In the genomic region with DNA sequence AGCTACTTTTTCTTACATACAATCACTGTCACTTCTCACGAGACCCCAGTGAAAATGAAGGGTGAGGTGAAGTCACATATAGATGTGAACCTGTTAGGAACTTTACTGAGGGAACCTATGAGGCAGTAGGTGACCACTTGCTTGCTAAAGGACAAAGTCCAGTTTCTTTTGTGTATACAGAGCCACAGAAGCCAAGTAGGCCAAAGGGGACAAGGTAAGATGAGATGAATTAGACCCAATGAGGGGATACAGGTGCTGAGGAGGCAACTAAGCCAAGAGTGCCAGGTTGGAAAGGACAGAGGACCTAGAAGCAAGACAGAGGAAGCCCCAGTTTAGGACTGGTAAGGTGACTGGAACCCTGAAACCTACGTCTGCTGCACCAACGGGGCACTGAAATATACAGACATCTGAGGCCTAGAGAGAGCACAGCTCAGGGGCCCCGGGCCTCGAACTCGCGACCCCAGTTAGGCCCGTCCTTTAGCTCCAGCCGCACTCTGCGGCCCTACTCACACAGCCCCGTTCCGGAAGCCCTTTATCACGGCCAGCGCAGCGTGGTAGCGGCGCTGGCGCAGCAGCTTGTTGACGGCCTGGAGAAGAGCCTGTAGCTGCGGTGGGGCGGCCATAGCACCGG, we compare ENCODE assay signal across 8 mouse cellular contexts. TPM values are rescaled to one million over a fixed set of nuclear protein-coding genes. Genes with fewer than 3 reads are reported as not detected.
DNase-seq lines count a peak whose midpoint lies in the region; ATAC-seq and TF ChIP-seq lines count a peak whose summit lies in the region.

No protein-coding gene starts in this region.

- intact Hi-C loops in left cerebral cortex, postnatal 36 days (cut with DNase I), result no loop called here

- WGBS in spleen, adult 2 months, result 4% methylated on average over 22 of the region's 22 CpGs
- 19% methylated on average over 22 of the region's 22 CpGs for WGBS in forebrain, embryonic 13.5 days
- WGBS in limb, embryonic 11.5 days, result 21% methylated on average over 22 of the region's 22 CpGs
- WGBS in stomach, embryonic 15.5 days, result 14% methylated on average over 22 of the region's 22 CpGs

- TF ChIP-seq CTCF in spleen, adult 2 months (IDR thresholded peaks at IDR 0.05; ENCODE audit: extremely low read depth, insufficient read depth, insufficient read length, insufficient replicate concordance), result no peak

- peak overlapping the region; percentile 83 for H3K27ac ChIP-seq in spleen, adult 2 months (ENCODE audit: insufficient read depth, low read length)
- no peak overlapping the region for H3K27ac ChIP-seq in forebrain, embryonic 13.5 days
- H3K27ac ChIP-seq in limb, embryonic 11.5 days (replicated peaks; ENCODE audit: low read depth, low read length), result no peak overlapping the region
- H3K27ac ChIP-seq in stomach, embryonic 15.5 days, result peak overlapping the region; percentile 58

- peak overlapping the region; percentile 87 for H3K4me3 ChIP-seq in spleen, adult 2 months (ENCODE audit: extremely low read depth, insufficient read depth, insufficient read length)
- H3K4me3 ChIP-seq in forebrain, embryonic 13.5 days, result peak overlapping the region; percentile 67
- peak overlapping the region; percentile 75 for H3K4me3 ChIP-seq in limb, embryonic 11.5 days (ENCODE audit: low read depth, low read length)
- H3K4me3 ChIP-seq in stomach, embryonic 15.5 days (replicated peaks), result peak overlapping the region; percentile 80

- ATAC-seq in forebrain, embryonic 13.5 days, result no peak; the same call in 1 of the 2 replicates
- peak; percentile 65 for ATAC-seq in limb, embryonic 11.5 days (ENCODE audit: insufficient number of reproducible peaks, low FRiP score, low TSS enrichment, low read depth)
- no peak; the same call in 1 of the 2 replicates for ATAC-seq in stomach, embryonic 15.5 days (ENCODE audit: insufficient read depth, low FRiP score, low read depth)

- peak overlapping the region; percentile 75 for H3K9ac ChIP-seq in forebrain, embryonic 13.5 days
- peak overlapping the region; percentile 74 for H3K9ac ChIP-seq in limb, embryonic 11.5 days (ENCODE audit: low read length)
- H3K9ac ChIP-seq in stomach, embryonic 15.5 days, result peak overlapping the region; percentile 84

- H3K36me3 ChIP-seq in spleen, adult 2 months (ENCODE audit: control insufficient read depth, insufficient read depth, low read length), result no peaks in the 10 kb centered on the region
- no peaks in the 10 kb centered on the region for H3K36me3 ChIP-seq in forebrain, embryonic 13.5 days (ENCODE audit: poor library complexity, severe bottlenecking)
- no peaks in the 10 kb centered on the region for H3K36me3 ChIP-seq in limb, embryonic 11.5 days (ENCODE audit: control insufficient read depth, insufficient read depth, low read length)
- no peaks in the 10 kb centered on the region for H3K36me3 ChIP-seq in stomach, embryonic 15.5 days

- H3K27me3 ChIP-seq in spleen, adult 2 months (ENCODE audit: control insufficient read depth, insufficient read depth, low read length), result no peaks in the 10 kb centered on the region
- peaks cover 12% of the 10 kb centered on the region for H3K27me3 ChIP-seq in forebrain, embryonic 13.5 days
- H3K27me3 ChIP-seq in limb, embryonic 11.5 days (ENCODE audit: control insufficient read depth, insufficient read depth, low read length), result no peaks in the 10 kb centered on the region
- no peaks in the 10 kb centered on the region for H3K27me3 ChIP-seq in stomach, embryonic 15.5 days (replicated peaks)

- H3K4me2 ChIP-seq in forebrain, embryonic 13.5 days, result peak overlapping the region; percentile 72
- H3K4me2 ChIP-seq in limb, embryonic 11.5 days (ENCODE audit: low read depth, severe bottlenecking), result peak overlapping the region; percentile 74
- H3K4me2 ChIP-seq in stomach, embryonic 15.5 days, result peak overlapping the region; percentile 60

- no peaks in the 10 kb centered on the region for H3K9me3 ChIP-seq in forebrain, embryonic 13.5 days (replicated peaks)
- H3K9me3 ChIP-seq in limb, embryonic 11.5 days (ENCODE audit: control insufficient read depth, low read length), result no peaks in the 10 kb centered on the region
- H3K9me3 ChIP-seq in stomach, embryonic 15.5 days, result no peaks in the 10 kb centered on the region

- H3K4me1 ChIP-seq in spleen, adult 2 months (ENCODE audit: control insufficient read depth, insufficient read depth, insufficient read length), result peaks cover 5% of the 10 kb centered on the region; the same call in 1 of the 2 replicates
- H3K4me1 ChIP-seq in forebrain, embryonic 13.5 days, result peaks cover 9% of the 10 kb centered on the region
- peaks cover 6% of the 10 kb centered on the region; the same call in 1 of the 2 replicates for H3K4me1 ChIP-seq in limb, embryonic 11.5 days (ENCODE audit: control insufficient read depth, insufficient read depth, low read length)
- H3K4me1 ChIP-seq in stomach, embryonic 15.5 days, result peaks cover 10% of the 10 kb centered on the region; the same call in 1 of the 2 replicates

- no peak for DNase-seq in spleen, adult 2 months (ENCODE audit: low read depth in 1 of 2, low spot score in 2 of 2)
- no peak for DNase-seq in spleen, postnatal 4 days (ENCODE audit: low spot score in 2 of 2)
- DNase-seq in limb, embryonic 11.5 days (ENCODE audit: low spot score), result no peak
- no peak for DNase-seq in cerebellum, adult 9-11 months
- DNase-seq in adrenal gland, postnatal 25 days, result no peak
- no peak for DNase-seq in left cerebral cortex, postnatal 36 days (ENCODE audit: low spot score in 2 of 2)

- TF ChIP-seq POLR2A in spleen, adult 2 months (IDR thresholded peaks at IDR 0.05; ENCODE audit: low read depth, low read length), result no peak

RNA-seq across cellular contexts. Expression of a gene that starts 0.4 kb away (rescaled TPM):
- polyA plus RNA-seq in spleen, adult 2 months (2012; rRNA removed), result 14.6 and 20.3 TPM in 2 replicates
- polyA plus RNA-seq in forebrain, embryonic 13.5 days (2015; fragmentation: Nextera tagmentation; extraction: Ambion mirVana), result 10.7 and 13.0 TPM in 2 replicates
- polyA plus RNA-seq in limb, embryonic 11.5 days (2014; fragmentation: Nextera tagmentation; extraction: Ambion mirVana), result 13.5 and 15.9 TPM in 2 replicates
- 26.8 and 30.2 TPM in 2 replicates for polyA plus RNA-seq in stomach, embryonic 15.5 days (2015; fragmentation: Nextera tagmentation; extraction: Ambion mirVana)
- 32.7 and 34.3 TPM in 2 replicates for total RNA-seq in adrenal gland, postnatal 25 days (2021)
- total RNA-seq in left cerebral cortex, postnatal 36 days (2021), result 10 to 100 TPM; 12.4 to 13.9 TPM

RNA-seq across cellular contexts. Expression of a gene that starts 10.0 kb away (rescaled TPM):
- 6.1 and 7.1 TPM in 2 replicates for polyA plus RNA-seq in spleen, adult 2 months (2012; rRNA removed)
- polyA plus RNA-seq in forebrain, embryonic 13.5 days (2015; fragmentation: Nextera tagmentation; extraction: Ambion mirVana), result 1.5 and 2.0 TPM in 2 replicates
- polyA plus RNA-seq in limb, embryonic 11.5 days (2014; fragmentation: Nextera tagmentation; extraction: Ambion mirVana), result 0.91 and 1.2 TPM in 2 replicates
- polyA plus RNA-seq in stomach, embryonic 15.5 days (2015; fragmentation: Nextera tagmentation; extraction: Ambion mirVana), result 0.83 and 0.88 TPM in 2 replicates
- total RNA-seq in adrenal gland, postnatal 25 days (2021), result 3.3 and 3.6 TPM in 2 replicates
- total RNA-seq in left cerebral cortex, postnatal 36 days (2021), result 10 to 100 TPM; 11.8 to 12.9 TPM

RNA-seq across cellular contexts. Expression of a gene that starts 10.1 kb away (rescaled TPM):
- 0.80 and 1.4 TPM in 2 replicates for polyA plus RNA-seq in spleen, adult 2 months (2012; rRNA removed)
- 0.79 and 0.88 TPM in 2 replicates for polyA plus RNA-seq in forebrain, embryonic 13.5 days (2015; fragmentation: Nextera tagmentation; extraction: Ambion mirVana)
- polyA plus RNA-seq in limb, embryonic 11.5 days (2014; fragmentation: Nextera tagmentation; extraction: Ambion mirVana), result 0.43 and 0.67 TPM in 2 replicates
- polyA plus RNA-seq in stomach, embryonic 15.5 days (2015; fragmentation: Nextera tagmentation; extraction: Ambion mirVana), result 0.30 and 0.78 TPM in 2 replicates
- 1.2 TPM in 1 of 2 replicates, not detected in the other for total RNA-seq in adrenal gland, postnatal 25 days (2021)
- total RNA-seq in left cerebral cortex, postnatal 36 days (2021), result not detected

RNA-seq across cellular contexts. Expression of a gene that starts 33.4 kb away (rescaled TPM):
- 11.0 and 21.5 TPM in 2 replicates for polyA plus RNA-seq in spleen, adult 2 months (2012; rRNA removed)
- 20.8 and 22.8 TPM in 2 replicates for polyA plus RNA-seq in forebrain, embryonic 13.5 days (2015; fragmentation: Nextera tagmentation; extraction: Ambion mirVana)
- polyA plus RNA-seq in limb, embryonic 11.5 days (2014; fragmentation: Nextera tagmentation; extraction: Ambion mirVana), result 8.9 and 10.9 TPM in 2 replicates
- 20.2 and 21.1 TPM in 2 replicates for polyA plus RNA-seq in stomach, embryonic 15.5 days (2015; fragmentation: Nextera tagmentation; extraction: Ambion mirVana)
- total RNA-seq in adrenal gland, postnatal 25 days (2021), result 11.2 and 13.2 TPM in 2 replicates
- total RNA-seq in left cerebral cortex, postnatal 36 days (2021), result 10 to 100 TPM; 10.2 to 14.6 TPM

RNA-seq across cellular contexts. Expression of a gene that starts 44.4 kb away (rescaled TPM):
- polyA plus RNA-seq in spleen, adult 2 months (2012; rRNA removed), result 0.63 and 1.1 TPM in 2 replicates
- polyA plus RNA-seq in forebrain, embryonic 13.5 days (2015; fragmentation: Nextera tagmentation; extraction: Ambion mirVana), result 19.8 and 25.4 TPM in 2 replicates
- 1.4 and 1.5 TPM in 2 replicates for polyA plus RNA-seq in limb, embryonic 11.5 days (2014; fragmentation: Nextera tagmentation; extraction: Ambion mirVana)
- polyA plus RNA-seq in stomach, embryonic 15.5 days (2015; fragmentation: Nextera tagmentation; extraction: Ambion mirVana), result 2.4 and 2.5 TPM in 2 replicates
- total RNA-seq in adrenal gland, postnatal 25 days (2021), result 2.0 and 2.1 TPM in 2 replicates
- total RNA-seq in left cerebral cortex, postnatal 36 days (2021), result 10 to 100 TPM; 88.7 to 95.3 TPM

Comparison
In these comparisons a context has a peak if more than half of its experiments do, and no peak if none do; other contexts are left out.
1. H3K27ac ChIP-seq: peak in spleen, adult 2 months (single experiment) and stomach, embryonic 15.5 days (single experiment); none in forebrain, embryonic 13.5 days (single experiment) and limb, embryonic 11.5 days (single experiment).
2. Peak in every context shown above with its lines, with median percentiles within 50 percentile points of each other: H3K4me3 ChIP-seq, H3K4me2 ChIP-seq and H3K9ac ChIP-seq.